Mouse (Mus musculus) embryonic facial prominence, embryonic 15.5 days (tissue): Measurements from ENCODE around the gene Prrt1. TPM values are rescaled to one million over a fixed set of nuclear protein-coding genes. Genes with fewer than 3 reads are reported as not detected.
A peak's percentile ranks its signal among the peaks of the same experiment; 100 is the strongest.

Source experiments
- ATAC-seq: fragments of 200-750 bp; cut with Nextera tagmentation; 2 replicates; pipeline ENCODE4 v1.8.0; 2017; ENCODE audit warnings: low read depth, moderate TSS enrichment; ENCODE audit not compliant: insufficient number of reproducible peaks, low FRiP score, low TSS enrichment
- H3K27ac ChIP-seq: fragments of 300-500 bp; sonication (generic); replicated peaks from 2 replicates; pipeline ENCODE4 v1.5.1; 2015; ENCODE audit warnings: mild to moderate bottlenecking, inconsistent platforms
- H3K27me3 ChIP-seq: fragments of 300-500 bp; sonication (generic); 2 replicates; pipeline ENCODE4 v1.6.1; 2015; ENCODE audit warnings: inconsistent platforms
- H3K36me3 ChIP-seq: fragments of 300-500 bp; sonication (generic); 2 replicates; pipeline ENCODE4 v1.6.1; 2015; ENCODE audit warnings: mild to moderate bottlenecking, inconsistent platforms
- H3K4me1 ChIP-seq: fragments of 300-500 bp; sonication (generic); 2 replicates; pipeline ENCODE4 v1.6.1; 2015; ENCODE audit warnings: inconsistent platforms
- H3K4me2 ChIP-seq: fragments of 300-500 bp; sonication (generic); replicated peaks from 2 replicates; pipeline ENCODE4 v1.6.1; 2015; ENCODE audit warnings: mild to moderate bottlenecking, inconsistent platforms
- H3K4me3 ChIP-seq: fragments of 300-500 bp; sonication (generic); replicated peaks from 2 replicates; pipeline ENCODE4 v1.5.1; 2015; ENCODE audit warnings: mild to moderate bottlenecking, inconsistent platforms
- H3K9ac ChIP-seq: fragments of 300-500 bp; sonication (generic); 2 replicates; pipeline ENCODE4 v1.6.1; 2015; ENCODE audit warnings: inconsistent platforms
- H3K9me3 ChIP-seq: fragments of 300-500 bp; sonication (generic); replicated peaks from 2 replicates; pipeline ENCODE4 v1.6.1; 2016; ENCODE audit warnings: inconsistent platforms
- WGBS: fragments of 180-500 bp; shearing (Covaris S2); methylation state at CpG from one replicate; pipeline ENCODE4 v1.1.7; 2015; 5-methylcytosine and 5-hydroxymethylcytosine counted together
- polyA plus RNA-seq: library from polyadenylated mRNA; unstranded; fragments of >200 nt; fragmentation: Nextera tagmentation; extraction: Ambion mirVana; gene quantifications from 2 replicates; pipeline ENCODE4 v1.2.1, GENCODE M21; 2015

Prrt1 gene
- polyA plus RNA-seq, 1 experiment from 2014 or later, result 1.3 TPM

- Histone ChIP-seq H3K9me3 (no peaks in the 10 kb centered on the region), H3K4me2 (peak within 1 kb of the TSS; percentile 78), H3K27me3 (no peaks in the 10 kb centered on the region), H3K9ac (no peak within 1 kb of the TSS), H3K4me3 (peak within 1 kb of the TSS; percentile 16; the same call in 1 of the 2 replicates), H3K27ac (peak within 1 kb of the TSS; percentile 98), H3K36me3 (peaks cover 4% of the 10 kb centered on the region), H3K4me1 (peaks cover 67% of the 10 kb centered on the region)
- 14% methylated on average over 7 of the region's 7 CpGs for WGBS
- ATAC-seq, result no peak
Observed at GRCm38 (mm10) chr17:34589681-34590101, 39.6 kb upstream of the Prrt1 start, which contains the start of gene Gpsm3. Gene Gpsm3 (plus strand): TSS chr17:34589806.

DNA sequence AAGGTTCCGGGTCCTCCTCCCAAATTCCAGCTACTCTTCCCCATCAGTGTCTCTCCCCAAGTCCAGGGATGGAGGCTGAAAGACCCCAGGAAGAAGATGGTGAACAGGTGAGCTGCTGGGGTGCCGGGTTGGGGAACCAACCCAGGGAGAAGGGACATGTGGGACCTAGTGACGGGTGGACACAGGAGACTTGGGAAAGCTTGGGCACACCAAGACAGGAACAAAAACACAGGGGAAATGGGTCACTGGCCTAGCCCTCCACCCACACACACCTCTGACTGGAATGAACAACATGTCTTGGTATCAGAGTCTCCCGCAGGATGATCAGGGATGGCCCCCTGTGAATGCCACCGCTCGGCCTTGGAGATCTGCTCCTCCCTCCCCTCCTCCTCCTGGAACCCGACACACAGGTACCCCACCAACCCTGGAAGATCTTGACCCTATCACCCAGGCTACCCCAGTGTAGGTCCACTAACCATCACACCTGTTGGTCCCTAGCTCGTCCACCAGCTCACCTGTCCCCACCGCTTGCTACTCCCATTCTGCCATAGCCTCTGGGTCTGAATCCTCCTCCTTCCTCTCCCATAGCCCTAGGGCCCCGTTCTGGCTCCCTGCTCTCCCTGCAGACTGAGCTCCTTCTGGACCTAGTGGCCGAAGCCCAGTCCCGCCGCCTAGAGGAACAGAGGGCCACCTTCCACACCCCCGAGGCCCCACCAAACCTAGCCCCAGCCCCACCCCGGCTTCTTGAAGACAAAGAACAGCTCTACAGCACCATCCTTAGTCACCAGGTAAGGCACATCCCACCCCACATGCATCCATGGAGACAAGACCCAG is 39.0 kb upstream of the Prrt1 start:
- Histone ChIP-seq H3K9ac (no peak overlapping the region), H3K36me3 (peaks cover 11% of the 10 kb centered on the region), H3K27me3 (no peaks in the 10 kb centered on the region), H3K4me1 (peaks cover 72% of the 10 kb centered on the region), H3K4me2 (peak overlapping the region; percentile 78), H3K27ac (peak overlapping the region; percentile 98), H3K9me3 (no peaks in the 10 kb centered on the region), H3K4me3 (peak overlapping the region; percentile 16; the same call in 1 of the 2 replicates)
- 63% methylated on average over 15 of the region's 15 CpGs for WGBS
- ATAC-seq, result no peak

- peak within 1 kb of the TSS; percentile 78 for H3K4me2 ChIP-seq
- H3K4me3 ChIP-seq, result peak within 1 kb of the TSS; percentile 78
- no peaks in the 10 kb centered on the region for H3K27me3 ChIP-seq
- no peaks in the 10 kb centered on the region for H3K9me3 ChIP-seq
- H3K9ac ChIP-seq, result peak within 1 kb of the TSS; percentile 93
- WGBS, result 4% methylated on average over 21 of the region's 21 CpGs
- peaks cover 20% of the 10 kb centered on the region for H3K36me3 ChIP-seq
- H3K4me1 ChIP-seq, result peaks cover 75% of the 10 kb centered on the region
- peak within 1 kb of the TSS; percentile 98 for H3K27ac ChIP-seq
- no peak for ATAC-seq
Observed at GRCm38 (mm10) chr17:34591029-34591993, 38.0 kb upstream of the Prrt1 start, which contains the start of gene Pbx2. Gene Pbx2 (plus strand): TSS chr17:34591266.

DNA sequence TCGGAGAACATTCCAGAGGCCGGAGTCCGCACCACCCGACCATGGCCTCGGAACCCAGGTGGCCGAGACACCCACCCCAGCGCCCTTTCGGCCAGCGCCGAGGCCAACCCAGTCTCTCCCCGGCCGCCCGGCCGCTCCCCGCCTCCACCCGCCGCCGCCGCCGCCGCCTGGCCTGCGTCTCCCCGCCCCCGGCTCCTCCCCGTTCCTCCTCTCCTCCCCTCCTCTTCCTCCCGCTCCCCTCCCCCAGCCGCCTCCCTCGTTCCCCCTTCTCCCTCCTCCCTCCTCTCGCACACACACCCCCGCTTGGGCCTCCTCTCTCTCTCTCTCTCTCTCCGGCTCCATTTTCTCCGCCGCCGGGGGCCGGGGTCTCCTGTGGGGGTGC is 37.3 kb upstream of the Prrt1 start:
- H3K27ac ChIP-seq, result peak overlapping the region; percentile 98
- H3K4me3 ChIP-seq, result peak overlapping the region; percentile 78
- ATAC-seq, result peak; percentile 49
- H3K4me1 ChIP-seq, result peaks cover 74% of the 10 kb centered on the region
- peaks cover 20% of the 10 kb centered on the region for H3K36me3 ChIP-seq
- H3K4me2 ChIP-seq, result peak overlapping the region; percentile 78
- no peaks in the 10 kb centered on the region for H3K9me3 ChIP-seq
- peak overlapping the region; percentile 93 for H3K9ac ChIP-seq
- 0% methylated on average over 33 of the region's 35 CpGs for WGBS
- H3K27me3 ChIP-seq, result no peaks in the 10 kb centered on the region

DNA sequence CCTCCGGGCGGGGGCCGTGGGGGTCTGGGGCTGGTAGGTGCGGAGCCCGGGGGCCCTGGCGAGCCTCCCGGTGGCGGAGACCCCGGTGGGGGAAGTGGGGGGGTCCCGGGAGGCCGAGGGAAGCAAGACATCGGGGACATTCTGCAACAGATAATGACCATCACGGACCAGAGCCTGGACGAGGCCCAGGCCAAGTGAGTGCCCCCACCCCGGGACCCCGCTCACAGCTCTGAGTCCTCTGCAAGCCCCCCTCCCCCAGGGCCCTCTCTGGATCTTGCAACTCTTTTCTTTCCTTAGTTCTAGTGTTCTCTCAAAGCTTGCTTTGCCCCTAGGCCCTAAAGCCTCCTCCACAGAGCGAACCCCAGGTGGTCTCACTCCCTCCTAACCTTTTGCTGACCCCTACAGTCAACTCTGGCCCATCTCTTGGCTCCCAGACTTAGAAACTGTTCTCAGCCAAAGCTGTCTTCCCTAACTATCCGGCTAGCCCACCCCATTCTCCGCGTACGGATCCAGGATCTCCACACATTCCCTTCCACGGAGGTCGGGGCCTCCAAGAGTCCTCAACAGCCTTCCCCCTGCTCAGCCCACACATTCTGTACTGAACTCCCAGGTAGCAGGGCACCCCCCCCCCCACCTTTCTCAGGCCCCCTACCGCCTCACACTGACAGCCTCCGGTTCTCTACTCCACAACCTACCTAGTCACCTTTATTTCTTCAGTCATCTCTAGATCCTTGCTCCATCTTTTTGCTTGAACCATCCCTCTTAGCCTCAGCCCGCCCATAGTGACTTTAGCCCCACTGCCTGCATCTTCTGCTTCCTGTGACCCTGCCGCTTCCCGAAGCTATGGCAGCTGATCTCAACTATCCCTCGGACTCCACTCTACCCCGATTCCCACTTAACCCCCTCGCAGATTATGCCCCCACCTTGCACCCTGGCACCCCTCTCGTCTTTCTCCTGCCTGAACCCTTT is 36.5 kb upstream of the Prrt1 start:
- H3K4me1 ChIP-seq, result peaks cover 80% of the 10 kb centered on the region
- WGBS, result under 1% methylated on average over 30 of the region's 32 CpGs
- peak; percentile 9 for ATAC-seq
- H3K4me2 ChIP-seq, result peak overlapping the region; percentile 78
- H3K9ac ChIP-seq, result peak overlapping the region; percentile 93
- H3K4me3 ChIP-seq, result peak overlapping the region; percentile 78
- H3K27me3 ChIP-seq, result no peaks in the 10 kb centered on the region
- H3K27ac ChIP-seq, result peak overlapping the region; percentile 98
- no peaks in the 10 kb centered on the region for H3K9me3 ChIP-seq
- H3K36me3 ChIP-seq, result peaks cover 20% of the 10 kb centered on the region

DNA sequence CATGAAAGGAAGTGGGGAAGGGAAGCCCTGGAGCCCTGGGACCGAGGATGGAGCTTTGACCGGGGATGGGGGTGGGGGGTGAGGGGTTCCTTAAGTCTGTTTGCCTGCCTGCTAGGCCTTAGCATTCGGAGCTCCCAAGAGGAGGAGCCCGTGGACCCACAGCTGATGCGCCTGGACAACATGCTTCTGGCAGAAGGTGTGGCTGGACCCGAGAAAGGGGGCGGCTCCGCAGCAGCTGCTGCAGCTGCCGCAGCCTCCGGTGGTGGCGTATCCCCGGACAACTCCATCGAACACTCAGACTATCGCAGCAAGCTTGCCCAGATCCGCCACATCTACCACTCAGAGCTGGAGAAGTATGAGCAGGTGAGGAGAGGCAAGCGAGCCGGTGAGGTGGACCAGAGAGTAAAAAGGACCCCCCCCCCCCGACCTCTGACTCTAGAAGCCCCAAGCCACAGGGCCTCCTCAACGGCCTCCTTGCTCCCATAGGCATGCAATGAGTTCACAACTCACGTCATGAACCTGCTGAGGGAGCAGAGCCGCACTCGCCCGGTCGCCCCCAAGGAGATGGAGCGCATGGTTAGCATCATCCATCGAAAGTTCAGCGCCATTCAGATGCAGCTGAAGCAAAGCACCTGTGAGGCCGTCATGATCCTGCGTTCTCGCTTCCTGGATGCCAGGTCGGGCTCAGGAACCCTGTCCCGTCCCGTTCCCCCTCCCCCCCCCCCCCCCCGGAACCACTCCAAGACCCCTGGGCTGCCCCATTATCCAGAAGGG is 35.4 kb upstream of the Prrt1 start:
- peaks cover 20% of the 10 kb centered on the region for H3K36me3 ChIP-seq
- H3K9ac ChIP-seq, result peak overlapping the region; percentile 93
- ATAC-seq, result no peak
- 40% methylated on average over 32 of the region's 34 CpGs for WGBS
- H3K9me3 ChIP-seq, result no peaks in the 10 kb centered on the region
- H3K4me2 ChIP-seq, result peak overlapping the region; percentile 78
- no peaks in the 10 kb centered on the region for H3K27me3 ChIP-seq
- H3K4me3 ChIP-seq, result peak overlapping the region; percentile 78
- H3K4me1 ChIP-seq, result peaks cover 76% of the 10 kb centered on the region
- peak overlapping the region; percentile 98 for H3K27ac ChIP-seq

DNA sequence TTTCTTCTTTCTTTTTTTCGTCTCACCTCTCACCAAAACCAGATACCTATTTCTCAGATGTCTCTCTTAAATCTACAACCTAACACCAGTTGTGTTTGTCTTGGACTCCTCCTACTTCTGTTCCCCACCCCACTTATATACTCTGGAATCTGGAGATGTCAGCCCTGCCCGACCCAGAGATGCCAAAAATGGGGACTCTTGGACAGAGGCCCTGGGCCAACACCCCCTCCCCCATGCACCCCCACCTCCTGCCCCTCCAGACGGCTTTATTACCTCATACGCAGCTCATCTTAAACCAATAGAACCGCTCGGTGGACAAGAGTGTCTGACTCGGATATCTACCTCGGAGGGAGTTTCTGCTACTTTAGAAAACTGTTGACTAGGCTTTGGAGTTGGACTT is 33.2 kb upstream of the Prrt1 start:
- no peaks in the 10 kb centered on the region for H3K9me3 ChIP-seq
- H3K4me1 ChIP-seq, result peaks cover 59% of the 10 kb centered on the region
- WGBS, result 63% methylated on average over 8 of the region's 8 CpGs
- no peak overlapping the region for H3K4me2 ChIP-seq
- ATAC-seq, result no peak
- no peak overlapping the region for H3K4me3 ChIP-seq
- peaks cover 34% of the 10 kb centered on the region for H3K36me3 ChIP-seq
- H3K27me3 ChIP-seq, result no peaks in the 10 kb centered on the region
- no peak overlapping the region for H3K27ac ChIP-seq
- H3K9ac ChIP-seq, result no peak overlapping the region

- Histone ChIP-seq H3K36me3 (peaks cover 40% of the 10 kb centered on the region), H3K4me3 (no peak within 1 kb of the TSS), H3K4me2 (no peak within 1 kb of the TSS), H3K9me3 (no peaks in the 10 kb centered on the region), H3K9ac (no peak within 1 kb of the TSS), H3K27ac (0 out of 2 replicates have a peak within 1 kb of the TSS, but pooled peaks have one; percentile 17), H3K27me3 (no peaks in the 10 kb centered on the region), H3K4me1 (peaks cover 62% of the 10 kb centered on the region)
- no peak for ATAC-seq
- 14% methylated on average over 6 of the region's 6 CpGs for WGBS
Observed at GRCm38 (mm10) chr17:34597566-34598095, 31.7 kb upstream of the Prrt1 start, which contains the start of gene Ager. Gene Ager (plus strand): TSS chr17:34597862.

DNA sequence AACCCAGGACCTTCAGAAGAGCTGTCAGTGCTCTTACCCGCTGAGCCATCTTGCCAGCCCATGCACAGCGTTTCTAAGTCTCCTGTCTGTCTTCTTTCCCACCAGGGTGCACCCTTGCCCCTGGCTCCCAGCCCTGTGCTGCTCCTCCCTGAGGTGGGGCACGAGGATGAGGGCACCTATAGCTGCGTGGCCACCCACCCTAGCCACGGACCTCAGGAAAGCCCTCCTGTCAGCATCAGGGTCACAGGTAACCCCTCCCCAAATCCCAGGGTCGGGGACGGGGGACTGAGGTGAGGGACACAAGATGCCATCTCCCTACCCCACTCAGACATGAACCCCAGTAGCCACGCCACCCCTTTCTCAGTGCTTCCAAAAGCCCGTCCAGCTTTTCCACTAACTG is 29.4 kb upstream of the Prrt1 start:
- peaks cover 34% of the 10 kb centered on the region for H3K36me3 ChIP-seq
- no peak overlapping the region for H3K9ac ChIP-seq
- H3K4me1 ChIP-seq, result peaks cover 52% of the 10 kb centered on the region
- 78% methylated on average over 9 of the region's 9 CpGs for whole genome bisulfite sequencing
- H3K27ac ChIP-seq, result no peak overlapping the region
- H3K4me2 ChIP-seq, result no peak overlapping the region
- ATAC-seq, result no peak
- no peaks in the 10 kb centered on the region for H3K9me3 ChIP-seq
- H3K27me3 ChIP-seq, result no peaks in the 10 kb centered on the region
- no peak overlapping the region for H3K4me3 ChIP-seq
